Mouse (Mus musculus): ENCODE results near the gene Rbm19.

DNA sequence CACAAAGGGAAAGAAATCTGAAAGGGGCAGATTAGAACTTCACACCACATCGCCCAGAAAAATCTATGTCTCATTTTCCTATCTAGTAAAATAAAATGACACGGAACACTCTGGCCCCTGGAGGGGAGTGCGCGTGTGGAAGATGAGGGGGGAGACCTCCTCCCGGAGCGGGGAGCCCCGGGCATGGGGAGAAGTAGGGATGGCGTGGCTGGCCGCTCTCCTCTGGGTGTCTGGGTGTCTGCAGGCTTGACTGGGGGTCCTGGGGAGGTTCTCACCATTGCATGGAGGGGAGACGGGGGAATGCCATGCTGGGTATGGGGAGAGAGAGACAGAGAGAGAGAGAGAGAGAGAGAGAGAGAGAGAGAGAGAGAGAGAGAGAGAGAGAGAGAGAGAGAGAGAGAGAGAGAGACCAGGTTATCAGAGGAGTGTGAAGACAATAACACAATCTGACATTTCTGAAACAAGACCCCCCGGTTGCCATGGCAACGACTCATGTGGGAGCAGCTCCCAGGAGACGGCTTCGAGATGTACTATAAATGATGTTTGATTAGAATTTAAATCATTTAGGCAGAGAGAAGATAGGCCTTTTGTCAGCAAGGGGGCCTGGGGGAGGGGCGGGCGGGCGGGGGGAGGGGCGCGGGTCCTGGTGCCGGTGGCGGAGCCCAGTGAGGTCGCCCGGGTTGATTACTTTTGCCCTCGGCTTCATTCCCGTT is 115.3 kb downstream of the Rbm19 start:
- no peak for TF ChIP-seq GATA1 (IDR thresholded peaks at IDR 0.05; ENCODE audit: low read length)
- no peak for TF ChIP-seq TAL1 (IDR thresholded peaks at IDR 0.05; ENCODE audit: low read length)
